Comparison of ENCODE assay signal across 8 mouse cellular contexts in the genomic region with DNA sequence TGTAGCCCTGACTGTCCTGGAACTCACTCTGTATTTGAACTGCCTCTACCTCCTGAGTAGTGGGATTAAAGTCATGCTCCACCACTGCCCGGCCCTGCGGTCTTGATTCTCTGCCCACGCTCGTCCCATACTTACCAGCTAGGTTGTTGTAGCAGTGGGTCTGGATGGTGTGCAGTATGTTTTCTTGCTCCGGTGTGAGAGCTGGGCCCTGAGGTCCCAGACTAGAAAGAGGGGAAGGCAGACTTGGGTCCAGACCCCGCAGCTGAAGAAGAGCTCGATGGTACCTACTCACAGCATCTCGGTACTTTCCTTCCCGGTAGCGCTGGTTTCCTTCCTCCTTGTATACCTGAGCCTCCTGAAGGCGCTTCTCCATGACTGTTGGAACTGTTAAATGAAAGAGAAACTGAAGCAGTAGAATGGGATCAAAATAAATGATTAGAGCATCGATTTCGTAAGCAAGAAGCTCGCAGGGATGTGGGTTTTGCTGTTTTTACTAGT. TPM values are rescaled to one million over a fixed set of nuclear protein-coding genes. Genes with fewer than 3 reads are reported as not detected.
DNase-seq lines count a peak whose midpoint lies in the region; ATAC-seq and TF ChIP-seq lines count a peak whose summit lies in the region.

No protein-coding gene starts in this region.

- H3K27me3 ChIP-seq in cerebellum, adult 2 months (ENCODE audit: control insufficient read depth, insufficient read depth, low read length), result no peaks in the 10 kb centered on the region
- no peaks in the 10 kb centered on the region for H3K27me3 ChIP-seq in spleen, adult 2 months (ENCODE audit: control insufficient read depth, insufficient read depth, low read length)
- no peaks in the 10 kb centered on the region for H3K27me3 ChIP-seq in limb, embryonic 11.5 days (ENCODE audit: control insufficient read depth, insufficient read depth, low read length)
- H3K27me3 ChIP-seq in stomach, embryonic 14.5 days (ENCODE audit: control insufficient read depth, insufficient read depth, low read length), result no peaks in the 10 kb centered on the region

- peaks cover 7% of the 10 kb centered on the region; the same call in 1 of the 2 replicates for H3K4me1 ChIP-seq in cerebellum, adult 2 months (ENCODE audit: control insufficient read depth, insufficient read depth, low read length)
- peaks cover 7% of the 10 kb centered on the region for H3K4me1 ChIP-seq in spleen, adult 2 months (ENCODE audit: control insufficient read depth, insufficient read depth, insufficient read length)
- peaks cover 14% of the 10 kb centered on the region for H3K4me1 ChIP-seq in limb, embryonic 11.5 days (ENCODE audit: control insufficient read depth, insufficient read depth, low read length)
- H3K4me1 ChIP-seq in stomach, embryonic 14.5 days (ENCODE audit: control insufficient read depth, insufficient read depth, low read length), result peaks cover 20% of the 10 kb centered on the region; the same call in 1 of the 2 replicates

- no peaks in the 10 kb centered on the region for H3K9me3 ChIP-seq in limb, embryonic 11.5 days (ENCODE audit: control insufficient read depth, low read length)
- no peaks in the 10 kb centered on the region for H3K9me3 ChIP-seq in stomach, embryonic 14.5 days (ENCODE audit: control insufficient read depth, low read depth, low read length)

- WGBS in cerebellum, adult 2 months, result 12% methylated on average over 14 of the region's 14 CpGs
- 11% methylated on average over 14 of the region's 14 CpGs for WGBS in spleen, adult 2 months
- WGBS in limb, embryonic 11.5 days, result 30% methylated on average over 14 of the region's 14 CpGs
- 20% methylated on average over 14 of the region's 14 CpGs for WGBS in stomach, embryonic 14.5 days

- peak overlapping the region; percentile 82 for H3K4me2 ChIP-seq in limb, embryonic 11.5 days (ENCODE audit: low read depth, severe bottlenecking)
- H3K4me2 ChIP-seq in stomach, embryonic 14.5 days (replicated peaks; ENCODE audit: low read depth, low read length), result peak overlapping the region; percentile 85

- no peak for TF ChIP-seq POLR2A in cerebellum, adult 2 months (IDR thresholded peaks at IDR 0.05; ENCODE audit: borderline replicate concordance, insufficient read depth, low read length)
- no peak for TF ChIP-seq POLR2A in spleen, adult 2 months (IDR thresholded peaks at IDR 0.05; ENCODE audit: low read depth, low read length)

- H3K36me3 ChIP-seq in spleen, adult 2 months (ENCODE audit: control insufficient read depth, insufficient read depth, low read length), result peaks cover 14% of the 10 kb centered on the region
- peaks cover 13% of the 10 kb centered on the region; the same call in 1 of the 2 replicates for H3K36me3 ChIP-seq in limb, embryonic 11.5 days (ENCODE audit: control insufficient read depth, insufficient read depth, low read length)
- H3K36me3 ChIP-seq in stomach, embryonic 14.5 days (ENCODE audit: control insufficient read depth, insufficient read depth, low read length), result peaks cover 28% of the 10 kb centered on the region

- no peak for DNase-seq in cerebellum, adult 2 months
- no peak for DNase-seq in cerebellum, postnatal 10 days
- no peak for DNase-seq in spleen, adult 2 months (ENCODE audit: low read depth in 1 of 2, low spot score in 2 of 2)
- no peak for DNase-seq in spleen, adult 18-20 months
- DNase-seq in limb, embryonic 11.5 days (ENCODE audit: low spot score), result no peak
- no peak for DNase-seq in urinary bladder, adult 18-20 months (ENCODE audit: low spot score in 2 of 2)
- DNase-seq in adrenal gland, postnatal 36 days, result no peak

- H3K4me3 ChIP-seq in cerebellum, adult 2 months (replicated peaks; ENCODE audit: insufficient read depth, low read depth, low read length), result peak overlapping the region; percentile 75
- H3K4me3 ChIP-seq in spleen, adult 2 months (ENCODE audit: extremely low read depth, insufficient read depth, insufficient read length), result peak overlapping the region; percentile 78
- H3K4me3 ChIP-seq in limb, embryonic 11.5 days (ENCODE audit: low read depth, low read length), result peak overlapping the region; percentile 100
- H3K4me3 ChIP-seq in stomach, embryonic 14.5 days (ENCODE audit: low read depth, low read length), result peak overlapping the region; percentile 97

- ATAC-seq in limb, embryonic 11.5 days (ENCODE audit: insufficient number of reproducible peaks, low FRiP score, low TSS enrichment, low read depth), result no peak
- ATAC-seq in stomach, embryonic 14.5 days (ENCODE audit: insufficient number of reproducible peaks, insufficient read depth, low FRiP score, low read depth), result no peak

- no peak for TF ChIP-seq CTCF in cerebellum, adult 2 months (IDR thresholded peaks at IDR 0.05; ENCODE audit: borderline replicate concordance, insufficient read depth, low read depth, low read length)
- TF ChIP-seq CTCF in spleen, adult 2 months (IDR thresholded peaks at IDR 0.05; ENCODE audit: extremely low read depth, insufficient read depth, insufficient read length, insufficient replicate concordance), result no peak

- 0 out of 2 replicates have a peak overlapping the region, but pooled peaks have one; percentile 0 for H3K27ac ChIP-seq in cerebellum, adult 2 months (ENCODE audit: insufficient read depth, low read length)
- H3K27ac ChIP-seq in spleen, adult 2 months (ENCODE audit: insufficient read depth, low read length), result peak overlapping the region; percentile 97
- peak overlapping the region; percentile 91 for H3K27ac ChIP-seq in limb, embryonic 11.5 days (replicated peaks; ENCODE audit: low read depth, low read length)
- H3K27ac ChIP-seq in stomach, embryonic 14.5 days (ENCODE audit: low read length), result peak overlapping the region; percentile 99

- H3K9ac ChIP-seq in limb, embryonic 11.5 days (ENCODE audit: low read length), result peak overlapping the region; percentile 76
- peak overlapping the region; percentile 64 for H3K9ac ChIP-seq in stomach, embryonic 14.5 days (replicated peaks; ENCODE audit: low read depth, low read length)

RNA-seq across cellular contexts. Expression of gene Ttc9c, which starts 0.8 kb away (rescaled TPM):
- polyA plus RNA-seq in cerebellum, adult 2 months (2012; rRNA removed), result 34.4 and 36.0 TPM in 2 replicates
- 13.2 and 14.2 TPM in 2 replicates for polyA plus RNA-seq in spleen, adult 2 months (2012; rRNA removed)
- 63.3 and 67.1 TPM in 2 replicates for polyA plus RNA-seq in limb, embryonic 11.5 days (2014; fragmentation: Nextera tagmentation; extraction: Ambion mirVana)
- polyA plus RNA-seq in stomach, embryonic 14.5 days (2014; fragmentation: Nextera tagmentation; extraction: Ambion mirVana), result 47.5 and 51.7 TPM in 2 replicates
- 10 to 100 TPM; 31.7 to 32.2 TPM for total RNA-seq in adrenal gland, postnatal 36 days (2021)

RNA-seq across cellular contexts. Expression of gene Hnrnpul2, which starts 1.5 kb away (rescaled TPM):
- 97.7 and 101 TPM in 2 replicates for polyA plus RNA-seq in cerebellum, adult 2 months (2012; rRNA removed)
- polyA plus RNA-seq in spleen, adult 2 months (2012; rRNA removed), result 22.0 and 25.4 TPM in 2 replicates
- polyA plus RNA-seq in limb, embryonic 11.5 days (2014; fragmentation: Nextera tagmentation; extraction: Ambion mirVana), result 6.9 and 8.0 TPM in 2 replicates
- 10.0 and 10.1 TPM in 2 replicates for polyA plus RNA-seq in stomach, embryonic 14.5 days (2014; fragmentation: Nextera tagmentation; extraction: Ambion mirVana)
- total RNA-seq in adrenal gland, postnatal 36 days (2021), result 10 to 100 TPM; 61.8 to 67.6 TPM

RNA-seq across cellular contexts. Expression of gene AC129217.1, which starts 11.2 kb away (rescaled TPM):
- polyA plus RNA-seq in cerebellum, adult 2 months (2012; rRNA removed), result not detected in 2 replicates
- polyA plus RNA-seq in spleen, adult 2 months (2012; rRNA removed), result not detected in 2 replicates
- polyA plus RNA-seq in limb, embryonic 11.5 days (2014; fragmentation: Nextera tagmentation; extraction: Ambion mirVana), result not detected in 2 replicates
- not detected in 2 replicates for polyA plus RNA-seq in stomach, embryonic 14.5 days (2014; fragmentation: Nextera tagmentation; extraction: Ambion mirVana)
- total RNA-seq in adrenal gland, postnatal 36 days (2021), result 1 to 10 TPM in 1 of 2 experiments, not detected in 1; 1.7 TPM

RNA-seq across cellular contexts. Expression of gene Zbtb3, which starts 16.0 kb away (rescaled TPM):
- 3.7 and 3.8 TPM in 2 replicates for polyA plus RNA-seq in cerebellum, adult 2 months (2012; rRNA removed)
- 2.4 and 2.5 TPM in 2 replicates for polyA plus RNA-seq in spleen, adult 2 months (2012; rRNA removed)
- 4.8 and 5.0 TPM in 2 replicates for polyA plus RNA-seq in limb, embryonic 11.5 days (2014; fragmentation: Nextera tagmentation; extraction: Ambion mirVana)
- 4.7 and 5.2 TPM in 2 replicates for polyA plus RNA-seq in stomach, embryonic 14.5 days (2014; fragmentation: Nextera tagmentation; extraction: Ambion mirVana)
- total RNA-seq in adrenal gland, postnatal 36 days (2021), result 1 to 10 TPM; 2.0 to 2.9 TPM

RNA-seq across cellular contexts. Expression of gene Bscl2, which starts 18.9 kb away (rescaled TPM):
- polyA plus RNA-seq in cerebellum, adult 2 months (2012; rRNA removed), result 148 and 155 TPM in 2 replicates
- polyA plus RNA-seq in spleen, adult 2 months (2012; rRNA removed), result 91.7 and 116 TPM in 2 replicates
- polyA plus RNA-seq in limb, embryonic 11.5 days (2014; fragmentation: Nextera tagmentation; extraction: Ambion mirVana), result 34.1 and 35.0 TPM in 2 replicates
- polyA plus RNA-seq in stomach, embryonic 14.5 days (2014; fragmentation: Nextera tagmentation; extraction: Ambion mirVana), result 42.5 and 43.0 TPM in 2 replicates
- total RNA-seq in adrenal gland, postnatal 36 days (2021), result 100 to 1,000 TPM; 132 to 176 TPM

Comparison
In these comparisons a context has a peak if more than half of its experiments do, and no peak if none do; other contexts are left out.
1. H3K27ac ChIP-seq: peak in every context shown above with its lines; median percentile 99 in stomach, embryonic 14.5 days; 97 in spleen, adult 2 months; 91 in limb, embryonic 11.5 days; 0 in cerebellum, adult 2 months.